Mouse (Mus musculus) layer of hippocampus, adult 8-10 months (tissue): ENCODE measurements around the gene Frmd5. TPM values are rescaled to one million over a fixed set of nuclear protein-coding genes. Genes with fewer than 3 reads are reported as not detected.

Experiments
- DNase-seq, 2 experiments: peaks; one replicate each; pipeline ENCODE4 v3.0.0; 2022; ENCODE audit warnings: low spot score in 2 of 2
- total RNA-seq, 4 experiments: library from RNA; stranded (reverse); gene quantifications; 2 replicates each; pipeline ENCODE4 v1.2.4; 2022

The Frmd5 gene
- total RNA-seq, 4 experiments from 2014 or later, result 32.5 to 38.7 (median 38.0) TPM

DNA sequence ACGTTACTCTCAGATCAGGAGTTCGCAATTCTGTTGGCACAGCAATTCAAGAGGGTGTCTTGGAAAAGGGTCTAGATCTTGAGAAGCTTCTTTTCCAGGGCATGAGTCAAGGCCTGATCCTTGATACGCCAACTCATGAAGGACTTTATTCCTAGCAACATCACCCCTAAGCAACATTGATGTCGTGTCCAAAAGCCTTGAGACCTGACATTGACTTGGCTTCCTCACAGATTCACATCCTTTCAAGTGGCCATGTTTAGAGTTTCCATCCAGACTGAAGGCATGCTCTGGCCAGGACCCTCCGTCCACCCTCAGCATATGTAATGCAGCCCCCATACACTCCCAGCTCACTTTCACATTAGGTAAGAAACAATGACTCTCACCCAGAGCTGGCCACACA lies 45.0 kb downstream of the Frmd5 start:
- no peak for DNase-seq

DNA sequence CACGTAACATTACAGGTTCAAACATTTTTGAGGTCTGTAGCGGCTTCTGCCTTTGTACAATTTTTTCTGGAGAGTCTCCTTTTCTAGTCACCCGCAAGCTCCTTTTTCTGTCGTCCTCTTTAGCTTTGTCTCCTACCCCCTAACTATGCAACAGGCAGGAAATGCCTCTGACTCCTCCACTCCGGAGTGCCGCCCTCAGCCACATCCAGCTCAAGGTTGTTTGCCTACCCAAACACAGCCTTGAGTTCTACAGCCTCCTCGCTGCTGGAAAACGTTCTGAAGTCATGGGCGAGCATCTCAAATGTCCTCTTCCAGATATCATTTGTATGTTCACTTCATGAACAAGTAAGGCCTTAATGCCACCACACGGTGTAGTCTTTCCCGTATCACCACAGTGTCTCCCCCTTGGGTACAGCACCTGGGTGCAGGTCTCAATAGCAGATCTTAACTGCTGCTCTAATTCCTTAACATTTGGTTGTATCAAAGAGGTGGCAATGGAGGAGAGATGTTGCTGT lies 45.5 kb downstream of the Frmd5 start:
- DNase-seq, result no peak

DNA sequence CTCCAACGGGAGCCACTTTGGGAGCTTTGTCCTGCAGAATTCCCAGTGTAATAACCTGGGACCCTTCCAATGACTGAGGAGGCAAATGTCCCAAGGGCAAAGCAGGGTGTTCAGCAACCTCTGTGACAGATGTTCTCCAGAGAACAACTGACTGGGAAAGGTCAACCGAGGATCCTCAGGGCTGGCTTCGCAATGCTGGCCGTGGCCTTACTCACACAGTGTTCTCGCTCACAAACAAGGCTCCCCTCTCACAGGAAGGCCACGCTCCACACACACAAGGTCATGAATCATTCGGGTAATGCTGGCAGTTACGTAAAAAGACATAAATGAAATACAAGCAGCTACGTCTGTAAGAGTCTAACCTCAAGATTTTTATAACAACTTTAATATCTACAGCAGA lies 46.2 kb downstream of the Frmd5 start:
- DNase-seq, result no peak

DNA sequence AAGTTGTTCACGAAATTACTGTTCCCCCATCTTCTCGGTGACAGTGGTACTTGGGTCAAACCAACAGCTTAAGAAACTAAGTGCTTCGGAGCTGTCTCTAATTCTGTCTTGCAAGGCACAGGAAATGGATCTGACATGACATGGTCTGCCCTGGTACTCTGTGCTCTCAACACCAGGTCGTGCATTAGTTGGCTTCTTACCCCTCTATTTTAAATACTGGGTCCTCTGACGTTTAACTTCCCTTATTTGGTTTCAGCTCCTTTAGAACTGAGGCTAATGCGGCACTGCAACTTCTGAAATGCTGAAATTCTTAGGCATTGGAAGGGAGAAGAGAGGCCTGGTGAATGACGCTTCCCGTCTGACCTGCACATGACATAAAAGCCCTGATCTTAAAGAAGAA lies 48.6 kb downstream of the Frmd5 start:
- DNase-seq, result no peak

DNA sequence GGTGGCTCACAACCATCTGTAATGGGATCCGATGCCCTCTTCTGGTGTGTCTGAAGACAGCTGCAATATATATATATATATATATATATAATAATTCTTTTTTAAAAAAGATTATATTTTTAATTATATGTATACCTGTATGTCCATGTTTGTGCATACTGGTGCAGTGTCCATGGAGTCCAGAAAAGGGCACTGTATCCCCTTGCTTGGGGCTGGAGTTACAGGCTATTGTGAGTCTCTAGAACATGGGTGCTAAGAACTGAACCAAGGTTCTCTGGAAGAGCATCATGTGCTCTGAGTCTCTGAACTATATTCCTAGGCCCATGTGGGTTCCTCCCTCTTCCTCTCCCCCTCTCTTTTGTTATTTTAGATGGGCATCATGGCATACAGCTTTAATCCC lies 50.6 kb downstream of the Frmd5 start:
- no peak for DNase-seq

DNA sequence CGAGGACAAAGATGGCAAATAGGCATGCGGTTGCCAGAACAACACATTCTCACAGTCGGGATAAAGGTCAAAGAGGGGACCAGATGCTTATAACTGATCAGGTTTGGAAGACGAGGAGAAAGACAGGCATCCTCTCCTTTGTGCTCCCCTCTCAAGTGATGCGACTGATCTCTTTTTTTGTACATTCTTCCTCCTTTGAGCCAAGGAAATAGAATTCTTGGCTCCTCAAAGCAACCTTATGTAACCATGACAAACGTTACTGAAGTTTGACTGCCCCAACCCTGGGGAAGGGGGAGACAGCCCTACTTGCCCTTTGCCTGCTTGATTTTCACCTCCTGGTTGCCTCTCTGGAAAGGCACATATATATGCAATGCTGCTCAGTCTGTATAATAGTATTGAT lies 51.8 kb downstream of the Frmd5 start:
- no peak for DNase-seq

DNA sequence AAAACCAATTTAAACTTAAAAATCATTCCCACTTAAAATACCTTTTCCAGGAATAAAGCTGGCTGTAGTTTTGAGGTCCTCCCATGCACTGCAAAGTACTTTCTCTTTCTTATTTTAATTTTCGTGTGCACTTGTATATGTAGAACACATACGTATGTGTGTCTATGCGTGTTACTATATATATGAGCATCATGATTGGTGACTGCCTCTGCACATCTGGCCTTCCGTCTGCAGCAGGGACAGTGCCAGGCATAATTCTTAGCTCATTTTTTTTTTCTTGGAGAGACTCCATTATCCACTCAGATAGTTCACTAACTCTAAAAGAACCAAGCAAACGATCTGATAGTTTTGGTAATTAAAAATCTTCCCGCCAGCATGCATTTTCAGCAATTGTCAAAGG lies 56.8 kb downstream of the Frmd5 start:
- DNase-seq, result no peak

DNA sequence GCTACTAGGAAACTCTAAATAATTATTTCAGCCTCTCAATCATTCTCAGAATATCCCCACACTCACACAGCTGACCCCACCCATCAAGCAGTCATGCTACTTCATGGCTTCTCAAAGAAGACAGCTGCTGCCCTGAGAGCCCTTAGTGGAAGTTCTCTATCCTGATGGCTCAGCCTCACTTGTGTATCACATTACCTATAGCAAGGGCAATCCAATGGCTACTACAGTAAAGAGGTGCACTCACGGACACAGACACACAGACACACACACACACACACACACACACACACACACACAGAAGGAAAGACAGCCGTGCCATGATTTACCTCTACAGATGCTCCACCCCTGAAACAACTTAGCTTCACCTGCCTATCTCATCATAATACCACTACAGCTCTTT lies 65.7 kb downstream of the Frmd5 start:
- DNase-seq, result no peak

DNA sequence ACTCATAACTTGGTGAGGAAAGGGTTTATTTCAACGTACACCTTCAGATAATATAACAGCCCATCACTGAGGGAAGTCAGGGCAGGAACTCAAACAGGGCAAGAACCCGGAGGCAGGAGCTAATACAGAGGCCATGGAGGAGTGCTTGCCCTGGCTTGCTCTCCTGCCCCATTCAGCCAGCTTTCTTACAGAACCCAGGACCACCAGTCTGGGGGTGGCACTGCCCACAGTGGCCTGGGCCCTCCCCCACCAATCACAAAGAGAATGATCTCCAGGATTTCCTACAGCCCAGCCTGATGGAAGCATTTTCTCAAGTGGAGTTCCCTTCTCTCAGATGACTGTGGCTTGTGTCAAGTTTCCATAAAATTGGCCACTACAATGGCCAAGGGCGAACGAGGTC lies 67.5 kb downstream of the Frmd5 start:
- no peak for DNase-seq

DNA sequence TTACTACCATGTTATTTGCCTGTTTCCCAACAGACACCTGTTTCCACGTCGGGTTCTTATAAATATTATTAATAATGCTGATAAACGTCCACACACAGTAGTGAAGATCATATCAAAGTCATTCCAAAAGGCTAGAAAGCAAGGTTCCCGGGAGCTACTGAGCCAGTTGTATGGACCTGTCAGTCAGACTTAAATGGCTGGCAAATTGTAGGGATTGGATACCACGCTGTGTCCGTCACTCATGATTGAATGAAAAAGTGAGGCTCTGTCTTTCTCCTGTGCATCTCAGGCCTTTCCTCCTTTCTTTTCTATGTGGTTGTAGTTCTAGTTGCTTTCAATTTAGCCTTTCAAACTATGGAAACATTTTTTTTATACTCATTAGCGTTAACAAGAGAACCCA lies 73.5 kb downstream of the Frmd5 start:
- no peak for DNase-seq

DNA sequence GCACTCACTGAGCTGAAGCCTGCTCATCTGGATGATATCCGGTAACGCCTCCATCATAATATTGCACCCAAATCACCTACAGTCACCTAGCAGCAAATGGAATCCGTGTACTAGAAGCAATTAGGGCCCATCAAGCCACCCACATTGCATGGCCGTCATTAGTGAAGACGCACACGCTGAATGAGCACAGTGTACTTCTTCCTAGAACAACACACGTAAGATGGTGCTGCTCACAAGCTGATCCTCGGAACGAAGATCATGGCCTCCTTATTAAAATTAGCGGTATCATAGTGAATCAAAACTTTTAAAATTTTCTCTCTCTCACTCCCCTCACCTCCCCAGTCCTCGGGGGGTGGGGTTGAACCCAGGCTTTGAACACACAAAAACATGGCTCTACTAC lies 76.4 kb downstream of the Frmd5 start:
- DNase-seq, result no peak

DNA sequence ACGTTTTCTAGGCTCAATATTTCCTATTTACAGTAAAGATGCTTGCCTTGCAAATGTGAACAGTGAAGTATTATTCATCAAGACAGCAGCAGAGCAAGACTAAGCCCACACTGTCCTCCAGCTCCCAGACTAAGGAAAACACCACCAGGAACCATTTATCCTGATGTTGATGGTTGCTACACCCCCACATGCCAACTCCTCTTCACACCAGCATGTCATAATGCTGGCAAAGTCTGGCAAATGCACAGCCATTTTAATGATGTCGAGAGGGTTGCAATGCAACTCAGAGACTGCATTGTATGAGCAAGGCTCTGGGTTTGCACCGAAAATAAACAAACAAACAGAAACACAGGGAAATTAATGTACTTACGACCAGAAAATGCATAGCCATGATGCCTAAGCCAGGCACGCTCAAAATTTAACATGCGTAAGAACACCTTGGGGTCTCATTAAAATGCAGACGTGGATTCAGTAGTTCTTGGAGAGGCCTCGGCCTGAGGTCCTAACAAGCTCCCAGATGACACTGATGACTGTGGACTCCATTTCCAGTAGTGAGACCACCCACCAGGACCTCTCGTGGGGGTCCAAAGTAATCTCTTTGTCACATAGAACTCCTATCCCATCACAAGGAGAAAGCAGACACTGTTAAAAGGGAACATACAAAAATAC lies 77.8 kb downstream of the Frmd5 start:
- no peak for DNase-seq

DNA sequence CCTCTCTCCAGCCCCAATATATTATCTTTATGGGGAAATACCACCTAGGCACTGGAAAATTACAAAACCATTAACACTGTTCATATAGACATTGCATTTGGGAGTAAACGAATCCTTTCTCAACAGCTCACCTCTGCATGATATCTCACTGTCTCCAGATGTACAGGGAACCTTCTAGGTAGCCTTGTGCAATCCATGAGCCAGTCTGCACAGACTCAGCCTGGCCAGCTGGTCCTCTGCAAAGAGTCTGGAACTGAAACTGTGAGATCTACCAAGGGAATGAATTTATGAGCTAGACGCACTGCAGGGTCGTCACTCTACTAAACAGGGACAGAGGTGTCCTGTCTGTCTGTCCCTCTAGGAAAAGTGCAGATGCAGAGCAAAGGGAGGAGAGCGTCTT lies 82.0 kb downstream of the Frmd5 start:
- DNase-seq, result no peak

DNA sequence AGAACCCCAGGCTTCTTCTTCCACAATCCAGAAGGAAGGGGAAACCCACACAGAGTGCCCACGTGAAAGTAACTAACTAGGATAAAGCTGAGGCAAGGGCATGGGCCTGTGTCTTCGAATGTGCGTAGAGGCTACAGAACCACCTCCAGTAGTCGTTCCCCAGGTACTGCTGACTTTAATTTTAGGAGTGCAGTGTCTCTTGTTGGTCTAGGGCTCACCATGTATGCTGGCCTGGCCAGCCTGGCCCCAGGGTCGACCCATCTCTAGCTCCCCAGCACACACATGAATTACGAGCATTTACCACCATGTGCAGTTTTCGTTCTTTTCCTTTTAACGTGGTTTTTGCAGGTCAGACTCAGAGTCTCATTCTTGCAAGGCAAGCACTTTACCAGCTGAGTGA lies 83.1 kb downstream of the Frmd5 start:
- DNase-seq, result no peak

DNA sequence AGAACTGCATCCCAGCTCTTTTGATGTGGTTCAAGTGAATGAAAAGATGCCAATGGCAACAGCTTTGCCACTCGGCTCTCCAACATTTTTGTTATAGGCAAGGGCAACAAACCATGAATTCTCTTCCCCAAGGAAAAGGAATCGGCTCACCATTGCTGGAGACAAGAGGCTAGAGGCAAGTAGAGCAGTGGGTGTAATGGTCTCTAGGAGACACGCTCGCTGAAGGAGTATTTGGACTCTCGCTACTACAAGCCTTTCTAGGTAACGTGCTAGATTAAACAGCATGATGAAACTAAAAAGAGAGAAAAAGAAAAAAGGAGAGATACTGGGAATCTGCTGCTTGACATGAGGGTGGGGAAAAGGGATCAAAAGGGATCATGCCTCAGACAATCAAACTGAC lies 87.9 kb downstream of the Frmd5 start:
- no peak for DNase-seq

DNA sequence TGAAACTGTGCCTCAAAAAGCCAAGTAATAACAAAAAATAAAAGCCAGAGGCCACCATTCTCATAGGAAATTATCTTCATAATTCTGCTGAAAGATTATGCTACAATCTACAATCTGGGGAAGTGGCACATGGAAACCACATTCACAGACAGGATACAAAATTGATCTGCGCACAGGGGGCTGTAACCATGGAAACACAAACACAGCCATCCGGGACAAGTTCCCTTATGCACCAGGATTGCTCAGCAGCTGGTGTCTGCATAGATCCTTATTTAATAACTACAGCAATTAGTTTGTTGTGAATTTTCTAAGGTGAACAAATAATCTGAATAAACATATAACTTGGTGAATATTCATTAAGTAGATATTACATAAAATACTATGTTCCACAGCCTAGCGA lies 89.8 kb downstream of the Frmd5 start:
- DNase-seq, result peak; percentile 37 to 44

DNA sequence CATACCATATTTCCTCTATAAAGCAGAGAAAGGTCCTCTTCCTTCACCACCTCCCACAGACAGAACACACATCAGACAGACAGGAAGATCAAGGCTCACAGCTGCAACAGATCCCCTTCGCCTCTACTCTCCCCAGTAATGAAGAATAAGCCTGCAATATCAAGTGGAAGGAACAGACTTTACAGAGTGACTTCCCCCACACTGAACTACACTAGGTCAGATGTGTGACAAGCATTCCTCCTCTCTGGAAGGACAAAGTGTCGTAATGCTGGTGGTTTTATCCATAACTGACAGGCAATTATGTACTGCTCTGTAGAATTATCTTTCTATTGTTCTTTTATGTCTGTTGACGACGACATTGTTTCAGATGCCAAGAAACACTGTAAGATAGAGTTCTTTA lies 93.3 kb downstream of the Frmd5 start:
- DNase-seq, result no peak

DNA sequence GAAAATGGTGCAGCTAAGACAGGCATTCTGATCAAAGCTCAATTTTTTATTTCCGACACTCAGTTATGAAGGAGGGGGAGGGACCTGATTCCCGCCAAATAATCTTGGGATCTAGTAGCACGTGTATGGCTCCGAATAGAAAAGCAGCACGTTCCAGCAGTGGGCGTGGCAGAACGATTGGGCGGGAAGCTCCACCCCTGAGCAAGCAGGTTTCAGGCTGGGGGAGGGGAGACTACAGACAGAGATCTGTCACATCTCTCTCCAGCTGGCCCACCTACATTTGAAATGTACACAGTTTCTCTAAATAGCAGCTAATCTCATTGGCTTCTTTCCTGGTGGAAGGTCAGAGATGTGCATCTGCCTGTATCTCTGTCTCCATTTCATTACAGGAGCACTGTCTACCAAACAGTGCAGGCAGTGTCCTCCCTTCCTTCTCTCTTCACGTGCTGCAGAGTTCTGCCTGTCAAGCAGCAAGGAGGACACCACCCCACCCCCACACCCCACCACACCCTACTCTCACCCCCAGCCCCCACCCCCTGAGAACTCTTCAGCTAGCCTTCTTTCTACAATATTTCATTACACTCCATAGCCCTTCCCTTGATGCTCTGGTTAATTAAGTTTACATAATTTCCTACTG lies 95.0 kb downstream of the Frmd5 start:
- DNase-seq, result no peak

DNA sequence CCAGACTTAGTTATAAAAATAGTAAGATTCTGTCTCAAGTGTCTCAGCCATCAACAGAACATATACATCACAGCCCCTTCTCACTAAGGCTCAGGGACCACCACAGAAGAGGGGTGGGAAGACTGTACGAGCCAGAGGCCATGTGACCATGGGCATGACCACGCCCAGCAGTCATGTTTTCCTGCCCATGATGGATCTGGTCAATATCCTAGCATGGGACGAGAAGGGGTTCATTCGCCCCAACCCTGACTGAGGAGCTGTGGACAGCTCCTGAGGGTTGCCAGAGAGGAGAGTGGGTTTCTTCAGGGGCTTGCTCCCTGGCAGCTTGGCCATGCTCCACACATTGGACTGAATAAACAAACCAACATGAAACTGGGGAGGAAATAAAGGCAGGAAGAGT lies 97.8 kb downstream of the Frmd5 start:
- no peak for DNase-seq

DNA sequence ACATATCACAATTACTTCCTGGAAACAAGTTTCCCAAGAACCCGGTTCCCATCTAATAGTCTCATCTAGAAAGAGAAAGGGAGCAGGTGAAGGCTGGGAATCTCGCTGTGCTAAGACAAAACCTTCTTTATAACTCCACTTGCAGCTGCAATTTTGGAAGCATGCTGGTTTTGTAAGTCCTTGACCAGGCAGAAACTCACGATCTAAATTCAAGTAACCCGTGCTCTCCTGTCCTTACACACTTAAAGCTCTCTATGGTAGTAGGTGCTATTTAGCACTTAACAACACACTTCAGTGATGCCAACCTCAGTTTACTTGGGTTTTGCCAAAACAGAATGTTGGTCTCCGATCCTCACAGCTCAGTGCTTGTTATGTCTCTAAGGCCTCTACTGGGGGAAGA lies 99.4 kb downstream of the Frmd5 start:
- no peak for DNase-seq

DNA sequence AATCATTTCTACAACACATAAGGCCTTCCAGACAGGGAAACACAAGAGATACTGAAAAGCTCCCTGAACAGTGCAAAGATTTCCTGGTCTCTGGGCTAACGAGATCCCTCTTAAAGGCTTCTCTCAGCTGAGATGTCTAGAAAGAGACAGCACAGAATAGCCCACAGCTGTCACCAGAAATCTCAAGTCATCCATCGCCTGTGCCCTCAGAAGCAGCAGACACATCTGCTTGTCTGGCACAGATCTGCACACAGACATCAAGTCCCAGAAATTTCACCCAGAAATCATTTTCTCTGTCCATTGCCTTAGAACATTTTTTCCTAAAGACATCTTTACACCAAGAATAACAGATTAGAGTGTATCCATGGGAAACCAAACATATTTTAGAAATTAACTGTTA lies 101.1 kb downstream of the Frmd5 start:
- DNase-seq, result no peak

DNA sequence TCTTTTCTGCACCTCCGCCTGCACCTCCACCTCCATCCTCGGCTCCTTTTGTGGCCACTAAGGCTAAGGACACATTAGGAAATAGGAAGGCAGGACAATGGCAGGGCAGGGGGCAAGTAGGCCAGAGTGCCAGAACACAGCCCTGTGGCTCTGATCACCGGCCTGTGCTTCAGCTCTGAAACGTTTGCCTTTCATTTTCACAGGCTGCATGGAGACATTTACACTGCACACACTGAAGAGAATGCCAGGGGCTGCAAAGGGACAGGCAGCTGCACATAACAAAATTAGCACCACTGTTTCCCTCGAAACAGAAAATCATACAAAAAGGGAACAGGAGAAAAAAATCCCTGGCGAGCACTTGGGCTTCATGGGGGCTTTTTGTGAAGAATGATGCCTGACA lies 107.6 kb downstream of the Frmd5 start:
- no peak for DNase-seq

DNA sequence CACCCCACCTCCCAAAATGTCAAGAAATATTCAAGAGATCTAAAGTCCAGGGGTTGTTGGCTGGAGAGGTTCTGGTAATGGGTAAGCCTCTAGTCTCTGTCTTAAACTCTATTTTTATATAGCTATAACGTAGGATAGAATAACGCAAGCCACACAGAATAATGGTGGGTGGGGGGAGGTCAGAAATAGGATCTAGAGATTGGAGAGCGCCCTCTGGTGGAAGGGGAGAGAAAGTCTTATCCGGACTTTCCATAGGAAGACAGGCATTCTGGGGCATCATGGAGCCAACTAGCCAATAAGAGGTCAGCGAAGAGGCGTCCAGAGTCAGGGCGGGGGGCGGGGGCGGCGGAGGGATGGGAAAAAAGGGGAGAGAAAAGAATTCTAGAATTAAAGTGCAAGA lies 111.5 kb downstream of the Frmd5 start:
- DNase-seq, result no peak
